Mouse (Mus musculus): ENCODE measurements around the gene Zfp428. TPM values are rescaled to one million over a fixed set of nuclear protein-coding genes. Genes with fewer than 3 reads are reported as not detected.
A peak's percentile ranks its signal among the peaks of the same experiment; 100 is the strongest.
"Not testable (repeated sequence)": the region's sequence is repeated elsewhere in the genome, so short reads cannot be mapped to it uniquely, and the experiment has no call there.

The Zfp428 gene
- polyA plus RNA-seq, 1 experiment from 2014 or later: 170 TPM

DNA sequence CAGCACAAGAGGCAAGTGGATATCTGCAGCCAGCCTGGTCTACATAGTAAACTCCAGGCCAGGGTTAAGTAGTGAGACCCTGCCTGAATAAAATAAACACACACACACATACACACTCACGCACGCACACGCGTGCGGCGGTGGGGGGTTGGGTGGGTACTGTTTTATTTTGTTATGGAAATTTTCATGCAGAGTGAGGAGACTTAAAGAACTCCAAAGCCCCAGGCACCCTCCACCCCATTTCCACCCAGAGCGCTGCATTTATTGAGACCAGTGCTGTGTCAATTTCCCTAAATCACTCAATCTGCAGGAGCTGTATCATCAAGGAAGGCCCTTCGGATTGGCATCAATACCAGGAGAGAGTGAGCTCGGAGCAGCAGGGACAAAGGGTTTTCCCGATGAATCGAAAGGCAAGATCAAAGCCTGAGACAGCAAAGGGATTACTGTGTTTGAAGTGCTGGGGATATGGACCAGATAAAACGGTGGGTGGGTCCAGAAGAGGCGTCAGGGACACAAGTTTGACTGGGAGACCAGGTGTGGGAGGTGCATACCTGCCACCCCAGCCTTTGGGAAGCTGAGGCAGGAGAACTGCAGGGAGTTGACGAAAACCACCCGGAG is 1.2 kb upstream of the Zfp428 start:
- H3K4me3 ChIP-seq (replicated peaks): peak overlapping the region; percentile 10; the same call in 1 of the 2 replicates
- no peak for ATAC-seq (ENCODE audit: low FRiP score)
- peak overlapping the region; percentile 81 for H3K4me2 ChIP-seq
- peaks cover 4% of the 10 kb centered on the region; the same call in 1 of the 2 replicates for H3K9me3 ChIP-seq
- peaks cover 7% of the 10 kb centered on the region for H3K27me3 ChIP-seq
- 13% methylated on average over 15 of the region's 15 CpGs for WGBS
- H3K4me1 ChIP-seq: peaks cover 42% of the 10 kb centered on the region
- peak overlapping the region; percentile 39 for H3K9ac ChIP-seq
- H3K36me3 ChIP-seq (replicated peaks): peaks cover 37% of the 10 kb centered on the region
- H3K27ac ChIP-seq: peak overlapping the region; percentile 100

GRCm38 (mm10) chr7:24506065-24506459 is 744 bp upstream of the Zfp428 start:
- peaks cover 42% of the 10 kb centered on the region for H3K4me1 ChIP-seq
- peaks cover 4% of the 10 kb centered on the region; the same call in 1 of the 2 replicates for H3K27me3 ChIP-seq
- 17% methylated on average over 3 of the region's 3 CpGs for WGBS
- H3K27ac ChIP-seq: peak overlapping the region; percentile 100
- H3K4me3 ChIP-seq (replicated peaks): peak overlapping the region; percentile 63
- ATAC-seq (ENCODE audit: low FRiP score): no peak
- H3K36me3 ChIP-seq (replicated peaks): peaks cover 37% of the 10 kb centered on the region
- H3K9me3 ChIP-seq: no peaks in the 10 kb centered on the region
- peak overlapping the region; percentile 91; the same call in 1 of the 2 replicates for H3K9ac ChIP-seq
- H3K4me2 ChIP-seq: peak overlapping the region; percentile 81

GRCm38 (mm10) chr7:24506476-24506837 is 349 bp upstream of the Zfp428 start:
- Histone ChIP-seq H3K4me3 (replicated peaks) (peak overlapping the region; percentile 63), H3K27me3 (peaks cover 4% of the 10 kb centered on the region; the same call in 1 of the 2 replicates), H3K4me2 (peak overlapping the region; percentile 81), H3K4me1 (peaks cover 42% of the 10 kb centered on the region), H3K9ac (peak overlapping the region; percentile 91), H3K36me3 (replicated peaks) (peaks cover 37% of the 10 kb centered on the region), H3K9me3 (no peaks in the 10 kb centered on the region), H3K27ac (peak overlapping the region; percentile 100)
- ATAC-seq (ENCODE audit: low FRiP score): no peak
- under 1% methylated on average over 12 of the region's 12 CpGs for WGBS

- ATAC-seq (ENCODE audit: low FRiP score): peak; percentile 17
- WGBS: 1% methylated on average over 20 of the region's 20 CpGs
- H3K27me3 ChIP-seq: no peaks in the 10 kb centered on the region
- H3K36me3 ChIP-seq (replicated peaks): peaks cover 37% of the 10 kb centered on the region
- H3K4me1 ChIP-seq: peaks cover 42% of the 10 kb centered on the region
- peak overlapping the region; percentile 91 for H3K9ac ChIP-seq
- H3K4me3 ChIP-seq (replicated peaks): peak overlapping the region; percentile 63
- peak overlapping the region; percentile 100 for H3K27ac ChIP-seq
- H3K9me3 ChIP-seq: no peaks in the 10 kb centered on the region
- H3K4me2 ChIP-seq: peak overlapping the region; percentile 81
These were observed 914 bp downstream of the Zfp428 start for GRCm38 (mm10) chr7:24507726-24508114.

DNA sequence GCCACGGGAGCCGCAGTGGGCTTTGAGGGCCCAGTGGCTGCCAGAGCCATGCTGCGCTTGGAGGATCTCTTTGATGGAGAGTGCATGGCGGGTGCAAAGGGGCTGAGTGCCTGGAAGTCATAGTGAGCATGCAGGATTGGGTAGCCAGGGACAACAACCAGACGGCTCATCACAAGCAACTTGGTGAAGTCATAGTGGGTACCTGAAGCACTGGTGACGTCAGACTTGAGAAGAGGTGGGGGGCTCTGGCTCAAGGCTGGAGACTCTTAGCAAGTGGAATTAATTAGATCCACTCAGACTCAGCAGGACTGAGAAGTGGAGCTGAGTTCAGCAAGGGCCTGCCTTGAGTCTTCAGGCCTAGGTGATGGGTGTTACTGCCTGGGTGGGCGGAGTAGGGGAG is 5.5 kb downstream of the Zfp428 start, which contains the start of gene AC161166.1:
Gene AC161166.1 (minus strand): TSS at position 101 of the 400 bp plus-strand sequence.
- 93% methylated on average over 7 of the region's 7 CpGs for WGBS
- H3K4me1 ChIP-seq: peaks cover 10% of the 10 kb centered on the region
- ATAC-seq (ENCODE audit: low FRiP score): no peak
- H3K36me3 ChIP-seq (replicated peaks): peaks cover 64% of the 10 kb centered on the region
- H3K9ac ChIP-seq: no peak within 1 kb of the TSS
- H3K27ac ChIP-seq: no peak within 1 kb of the TSS
- no peak within 1 kb of the TSS for H3K4me2 ChIP-seq
- H3K4me3 ChIP-seq (replicated peaks): no peak within 1 kb of the TSS
- H3K27me3 ChIP-seq: no peaks in the 10 kb centered on the region
- H3K9me3 ChIP-seq: no peaks in the 10 kb centered on the region

DNA sequence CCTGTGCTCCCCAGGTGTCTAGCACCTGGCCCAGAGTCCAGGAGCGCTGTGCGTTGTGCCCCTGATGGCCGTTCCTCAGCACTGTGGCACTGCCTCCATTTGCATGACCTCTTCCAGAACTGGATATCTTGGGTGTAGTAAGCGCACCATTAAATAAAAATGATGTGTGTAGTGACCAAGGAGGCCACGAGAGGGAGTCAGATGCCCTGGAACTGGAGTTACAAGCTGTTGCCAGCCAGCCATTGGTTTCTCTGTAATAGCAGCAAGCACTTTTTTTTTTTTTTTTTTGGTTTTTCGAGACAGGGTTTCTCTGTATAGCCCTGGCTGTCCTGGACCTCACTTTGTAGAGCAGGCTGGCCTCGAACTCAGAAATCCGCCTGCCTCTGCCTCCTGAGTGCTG is 9.5 kb downstream of the Zfp428 start:
- not testable (repeated sequence) for H3K4me1 ChIP-seq; H3K9ac ChIP-seq; H3K4me3 ChIP-seq (replicated peaks); H3K4me2 ChIP-seq; H3K9me3 ChIP-seq; H3K27me3 ChIP-seq; H3K27ac ChIP-seq; ATAC-seq (ENCODE audit: low FRiP score)
- 67% methylated on average over 8 of the region's 8 CpGs for WGBS
- H3K36me3 ChIP-seq (replicated peaks): peaks cover 64% of the 10 kb centered on the region

- H3K36me3 ChIP-seq (replicated peaks): peaks cover 57% of the 10 kb centered on the region
- H3K4me2 ChIP-seq: no peak overlapping the region
- H3K27me3 ChIP-seq: no peaks in the 10 kb centered on the region
- no peaks in the 10 kb centered on the region for H3K9me3 ChIP-seq
- ATAC-seq (ENCODE audit: low FRiP score): no peak
- no peaks in the 10 kb centered on the region for H3K4me1 ChIP-seq
- 29% methylated on average over 5 of the region's 5 CpGs for WGBS
- 0 out of 2 replicates have a peak overlapping the region, but pooled peaks have one; percentile 13 for H3K27ac ChIP-seq
- no peak overlapping the region for H3K4me3 ChIP-seq (replicated peaks)
- no peak overlapping the region for H3K9ac ChIP-seq
These were observed 10.3 kb downstream of the Zfp428 start for GRCm38 (mm10) chr7:24517077-24517476.

DNA sequence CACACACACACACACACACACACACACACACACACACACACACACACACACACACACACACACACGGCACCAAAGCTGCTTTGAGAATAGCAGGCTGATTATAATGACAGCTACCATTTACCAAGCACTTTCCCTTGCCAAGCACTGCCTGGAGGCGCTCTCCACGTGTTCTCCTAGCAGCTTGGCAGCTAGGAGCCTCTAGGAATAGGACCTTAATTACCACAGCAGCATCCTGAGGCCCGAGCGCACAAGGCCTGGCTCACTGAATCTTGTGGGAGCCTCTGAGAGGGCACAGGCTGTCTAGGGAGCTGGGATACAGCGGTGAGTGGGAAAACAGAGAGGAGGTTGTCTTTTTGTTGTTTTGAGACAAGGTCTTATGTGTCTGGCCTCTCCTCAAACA is 10.8 kb downstream of the Zfp428 start:
- H3K4me1 ChIP-seq: no peaks in the 10 kb centered on the region
- no peak overlapping the region for H3K4me2 ChIP-seq
- H3K36me3 ChIP-seq (replicated peaks): peaks cover 51% of the 10 kb centered on the region
- WGBS: 44% methylated on average over 6 of the region's 6 CpGs
- H3K9ac ChIP-seq: no peak overlapping the region
- H3K4me3 ChIP-seq (replicated peaks): no peak overlapping the region
- ATAC-seq (ENCODE audit: low FRiP score): no peak
- no peaks in the 10 kb centered on the region for H3K9me3 ChIP-seq
- no peaks in the 10 kb centered on the region for H3K27me3 ChIP-seq
- H3K27ac ChIP-seq: peak overlapping the region; percentile 50; the same call in 1 of the 2 replicates

DNA sequence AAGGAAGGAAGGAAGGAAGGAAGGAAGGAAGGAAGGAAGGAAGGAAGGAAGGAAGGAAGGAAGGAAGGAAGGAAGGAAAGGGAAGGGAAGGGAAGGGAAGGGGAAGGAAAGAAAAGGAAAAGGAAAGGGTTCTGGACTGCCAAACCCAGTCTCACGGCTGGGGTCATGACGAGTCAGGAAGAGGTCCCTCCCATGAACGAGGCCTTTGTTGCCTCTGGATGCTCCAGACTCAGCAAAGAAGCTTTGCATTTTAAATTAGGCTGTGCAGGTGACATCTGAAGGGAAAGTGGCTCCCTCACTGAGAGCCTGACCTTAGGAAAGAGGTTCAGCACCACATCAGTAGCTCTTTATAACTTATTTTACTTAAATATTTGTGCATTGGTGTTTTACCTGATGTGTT is 12.3 kb downstream of the Zfp428 start:
- no peak overlapping the region for H3K4me3 ChIP-seq (replicated peaks)
- H3K36me3 ChIP-seq (replicated peaks): peaks cover 43% of the 10 kb centered on the region
- no peaks in the 10 kb centered on the region for H3K9me3 ChIP-seq
- H3K27me3 ChIP-seq: no peaks in the 10 kb centered on the region; the same call in 1 of the 2 replicates
- no peaks in the 10 kb centered on the region for H3K4me1 ChIP-seq
- no peak overlapping the region for H3K9ac ChIP-seq
- no peak for ATAC-seq (ENCODE audit: low FRiP score)
- 24% methylated on average over 3 of the region's 3 CpGs for WGBS
- no peak overlapping the region for H3K27ac ChIP-seq
- H3K4me2 ChIP-seq: no peak overlapping the region

GRCm38 (mm10) chr7:24520054-24520453 is 13.2 kb downstream of the Zfp428 start:
- not testable (repeated sequence) for H3K27ac ChIP-seq; ATAC-seq (ENCODE audit: low FRiP score); H3K9ac ChIP-seq; H3K4me3 ChIP-seq (replicated peaks); H3K9me3 ChIP-seq; H3K4me1 ChIP-seq; H3K27me3 ChIP-seq; H3K4me2 ChIP-seq
- 91% methylated on average over 10 of the region's 10 CpGs for WGBS
- peaks cover 35% of the 10 kb centered on the region for H3K36me3 ChIP-seq (replicated peaks)

DNA sequence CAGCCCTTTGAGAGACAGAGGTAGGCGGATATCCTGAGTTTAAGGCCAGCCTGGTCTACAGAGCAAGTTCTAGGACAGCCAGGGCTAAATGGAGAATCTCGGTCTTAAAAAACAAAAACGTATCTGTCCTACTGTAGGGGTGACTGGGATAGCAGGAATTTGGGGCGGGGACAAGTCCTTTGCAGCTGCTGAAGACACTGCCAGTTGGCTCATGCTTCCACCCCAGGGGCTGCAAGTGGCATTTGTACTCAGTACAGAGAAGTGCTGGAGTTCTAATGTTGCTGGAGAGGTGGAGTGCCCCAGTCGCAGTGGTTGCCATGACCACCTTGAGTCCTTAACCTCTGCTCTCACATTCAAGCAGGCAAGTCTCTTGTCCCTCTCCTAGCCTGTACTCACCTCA is 16.0 kb downstream of the Zfp428 start:
- Histone ChIP-seq H3K4me2 (no peak overlapping the region), H3K27me3 (no peaks in the 10 kb centered on the region; the same call in 1 of the 2 replicates), H3K27ac (no peak overlapping the region), H3K4me1 (no peaks in the 10 kb centered on the region), H3K9ac (no peak overlapping the region), H3K9me3 (no peaks in the 10 kb centered on the region), H3K36me3 (replicated peaks) (peaks cover 9% of the 10 kb centered on the region), H3K4me3 (replicated peaks) (no peak overlapping the region)
- ATAC-seq (ENCODE audit: low FRiP score): no peak
- WGBS: 58% methylated on average over 5 of the region's 5 CpGs

DNA sequence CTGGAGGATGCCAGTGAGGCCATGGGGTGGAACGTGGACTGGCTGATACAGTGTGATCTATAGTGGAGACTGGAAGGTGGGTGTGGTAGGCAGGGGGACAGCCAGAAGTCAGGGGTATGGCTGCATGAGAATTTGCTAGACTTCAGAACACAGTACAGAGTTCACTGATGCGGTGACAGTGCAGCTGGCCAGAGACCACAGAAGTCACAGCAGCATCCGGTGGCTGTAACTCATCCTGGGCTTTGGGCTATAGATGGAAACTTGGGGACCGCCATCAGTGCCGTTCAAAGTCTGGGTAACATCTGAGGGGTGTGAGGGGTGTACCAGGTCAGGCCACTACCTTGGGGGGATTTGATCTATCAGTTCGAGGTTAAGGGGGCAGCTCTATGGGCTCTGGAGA is 16.9 kb downstream of the Zfp428 start:
- WGBS: 89% methylated on average over 6 of the region's 6 CpGs
- Histone ChIP-seq H3K4me1 (no peaks in the 10 kb centered on the region), H3K9ac (no peak overlapping the region), H3K27ac (no peak overlapping the region), H3K9me3 (no peaks in the 10 kb centered on the region), H3K4me3 (replicated peaks) (no peak overlapping the region), H3K27me3 (no peaks in the 10 kb centered on the region; the same call in 1 of the 2 replicates), H3K36me3 (replicated peaks) (peaks cover 2% of the 10 kb centered on the region), H3K4me2 (no peak overlapping the region)
- ATAC-seq (ENCODE audit: low FRiP score): no peak

- Histone ChIP-seq H3K27me3 (no peaks in the 10 kb centered on the region; the same call in 1 of the 2 replicates), H3K4me1 (peaks cover 8% of the 10 kb centered on the region), H3K4me2 (no peak overlapping the region), H3K9ac (no peak overlapping the region), H3K4me3 (replicated peaks) (no peak overlapping the region), H3K27ac (no peak overlapping the region), H3K9me3 (no peaks in the 10 kb centered on the region), H3K36me3 (replicated peaks) (no peaks in the 10 kb centered on the region)
- ATAC-seq (ENCODE audit: low FRiP score): no peak
- 79% methylated on average over 6 of the region's 6 CpGs for WGBS
These were observed 18.2 kb downstream of the Zfp428 start for GRCm38 (mm10) chr7:24524978-24525377.
